Mouse (Mus musculus) midbrain, embryonic 15.5 days (tissue): ENCODE data around the gene Podnl1. TPM values are rescaled to one million over a fixed set of nuclear protein-coding genes. Genes with fewer than 3 reads are reported as not detected.

Source experiments
- ATAC-seq: fragments of 200-750 bp; cut with Nextera tagmentation; replicated peaks from 2 replicates; pipeline ENCODE4 v1.8.0; 2017; ENCODE audit warnings: moderate TSS enrichment
- H3K27ac ChIP-seq: fragments of 300-500 bp; sonication (generic); 2 replicates; pipeline ENCODE4 v1.5.1; 2015; ENCODE audit warnings: mild to moderate bottlenecking, inconsistent platforms
- H3K27me3 ChIP-seq: fragments of 300-500 bp; sonication (generic); replicated peaks from 2 replicates; pipeline ENCODE4 v1.6.1; 2015; ENCODE audit warnings: inconsistent platforms
- H3K36me3 ChIP-seq: fragments of 300-500 bp; sonication (generic); replicated peaks from 2 replicates; pipeline ENCODE4 v1.6.1; 2015; ENCODE audit warnings: inconsistent platforms
- H3K4me1 ChIP-seq: fragments of 300-500 bp; sonication (generic); 2 replicates; pipeline ENCODE4 v1.6.1; 2015; ENCODE audit warnings: inconsistent platforms
- H3K4me2 ChIP-seq: fragments of 300-500 bp; sonication (generic); 2 replicates; pipeline ENCODE4 v1.6.1; 2015; ENCODE audit warnings: inconsistent platforms, mild to moderate bottlenecking, moderate library complexity
- H3K4me3 ChIP-seq: fragments of 300-500 bp; sonication (generic); 2 replicates; pipeline ENCODE4 v1.5.1; 2015; ENCODE audit warnings: mild to moderate bottlenecking, inconsistent platforms
- H3K9ac ChIP-seq: fragments of 300-500 bp; sonication (generic); 2 replicates; pipeline ENCODE4 v1.6.1; 2015; ENCODE audit warnings: mild to moderate bottlenecking, inconsistent platforms
- H3K9me3 ChIP-seq: fragments of 300-500 bp; sonication (generic); 2 replicates; pipeline ENCODE4 v1.6.1; 2016; ENCODE audit warnings: inconsistent platforms
- WGBS: fragments of 180-500 bp; shearing (Covaris S2); methylation state at CpG from one replicate; pipeline ENCODE4 v1.1.7; 2015; ENCODE audit warnings: mixed read lengths; 5-methylcytosine and 5-hydroxymethylcytosine counted together
- polyA plus RNA-seq: library from polyadenylated mRNA; unstranded; fragments of >200 nt; fragmentation: Nextera tagmentation; extraction: Ambion mirVana; gene quantifications from 2 replicates; pipeline ENCODE4 v1.2.1, GENCODE M21; 2015

The Podnl1 gene
- polyA plus RNA-seq, 1 experiment from 2014 or later = 0.68 TPM

DNA sequence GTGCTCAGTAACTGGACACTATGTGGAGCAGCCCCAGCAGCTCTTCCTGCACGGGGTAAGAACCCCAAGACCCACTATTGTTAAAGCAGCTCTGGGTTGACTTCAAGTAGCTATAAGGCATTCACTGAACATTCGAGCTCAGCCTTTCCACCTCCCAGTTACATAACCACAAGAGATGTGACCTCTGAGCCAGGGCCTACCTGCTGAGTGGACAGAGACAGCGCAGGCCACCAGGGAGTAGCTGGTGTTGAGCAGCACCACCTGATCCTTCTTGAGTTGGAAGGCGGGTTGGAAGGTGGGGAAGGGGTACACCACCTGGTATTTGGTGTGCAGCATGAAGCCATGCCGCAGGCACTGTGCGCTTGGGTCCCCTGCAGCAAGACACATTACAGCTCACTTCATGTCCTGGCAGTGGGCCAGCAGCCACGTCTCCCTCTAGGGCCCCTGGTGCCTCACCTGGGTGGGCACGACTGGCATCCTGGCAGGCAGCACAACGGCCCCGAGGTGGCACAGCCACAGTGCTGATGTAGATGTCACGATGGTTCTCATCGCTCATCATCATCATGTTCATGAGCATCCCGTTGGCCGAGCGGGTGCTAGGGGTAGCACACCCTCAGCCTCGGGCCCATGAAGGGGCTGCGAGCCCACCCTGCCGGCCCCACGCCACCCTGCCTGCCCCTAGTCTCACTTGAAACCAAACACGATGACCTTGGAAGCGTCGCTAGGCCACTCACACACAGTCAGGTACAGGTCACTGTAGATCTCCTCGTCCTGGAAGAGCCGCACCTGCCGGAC lies 24.1 kb upstream of the Podnl1 start:
- Histone ChIP-seq H3K4me3 (no peak overlapping the region), H3K4me2 (no peak overlapping the region), H3K9ac (no peak overlapping the region), H3K27me3 (no peaks in the 10 kb centered on the region), H3K9me3 (no peaks in the 10 kb centered on the region), H3K36me3 (peaks cover 12% of the 10 kb centered on the region; the same call in 1 of the 2 replicates), H3K4me1 (peaks cover 29% of the 10 kb centered on the region), H3K27ac (no peak overlapping the region)
- 93% methylated on average over 25 of the region's 25 CpGs for WGBS
- no peak for ATAC-seq

DNA sequence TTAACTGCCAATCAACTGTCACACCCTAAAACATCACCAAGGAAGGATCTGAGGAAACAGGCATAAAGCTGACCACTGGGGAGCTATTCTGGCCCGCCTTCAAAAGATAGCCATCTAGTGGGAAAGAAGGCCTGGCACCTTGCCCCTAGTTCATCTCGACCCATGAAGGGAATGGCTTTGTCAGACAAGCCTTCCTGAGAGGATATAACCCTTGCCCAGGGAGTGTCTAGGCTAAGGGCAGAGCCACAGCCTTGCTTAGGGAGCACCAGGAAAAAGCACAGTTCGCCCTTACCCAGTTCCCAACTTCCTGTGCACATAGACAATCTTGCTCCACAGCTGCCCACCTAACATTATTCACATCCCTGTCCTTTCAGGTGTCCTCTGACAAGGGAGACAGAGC lies 22.2 kb upstream of the Podnl1 start:
- 28% methylated on average over 3 of the region's 3 CpGs for WGBS
- Histone ChIP-seq H3K4me3 (peak overlapping the region; percentile 56), H3K36me3 (peaks cover 6% of the 10 kb centered on the region; the same call in 1 of the 2 replicates), H3K9me3 (no peaks in the 10 kb centered on the region), H3K9ac (peak overlapping the region; percentile 62), H3K4me2 (peak overlapping the region; percentile 67), H3K4me1 (peaks cover 29% of the 10 kb centered on the region), H3K27ac (peak overlapping the region; percentile 93), H3K27me3 (no peaks in the 10 kb centered on the region)
- no peak for ATAC-seq

DNA sequence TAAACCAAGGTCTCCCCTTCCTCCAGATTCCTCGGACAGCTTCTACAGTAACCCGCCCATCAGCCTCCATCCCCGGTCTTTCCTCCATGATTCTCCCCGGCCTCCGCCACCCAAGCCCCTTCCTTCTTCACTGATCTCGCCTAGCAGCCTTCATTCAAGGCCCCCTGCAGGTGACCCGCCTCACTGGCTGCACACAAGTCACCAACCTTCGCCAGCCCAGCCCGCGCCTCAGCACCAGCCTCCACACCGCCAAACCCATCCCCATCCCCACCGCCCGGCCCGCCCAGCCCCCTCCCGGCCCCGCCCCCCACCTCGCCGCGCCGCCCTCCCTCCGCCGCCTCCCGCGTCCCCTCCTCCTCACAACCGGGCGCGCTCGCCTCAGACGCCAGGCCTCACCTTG lies 21.6 kb upstream of the Podnl1 start:
- Histone ChIP-seq H3K9me3 (no peaks in the 10 kb centered on the region), H3K9ac (peak overlapping the region; percentile 62), H3K36me3 (peaks cover 4% of the 10 kb centered on the region; the same call in 1 of the 2 replicates), H3K4me3 (peak overlapping the region; percentile 56), H3K27me3 (no peaks in the 10 kb centered on the region), H3K4me2 (peak overlapping the region; percentile 67), H3K27ac (peak overlapping the region; percentile 93), H3K4me1 (peaks cover 29% of the 10 kb centered on the region)
- under 1% methylated on average over 20 of the region's 29 CpGs for WGBS
- peak; percentile 85 for ATAC-seq

DNA sequence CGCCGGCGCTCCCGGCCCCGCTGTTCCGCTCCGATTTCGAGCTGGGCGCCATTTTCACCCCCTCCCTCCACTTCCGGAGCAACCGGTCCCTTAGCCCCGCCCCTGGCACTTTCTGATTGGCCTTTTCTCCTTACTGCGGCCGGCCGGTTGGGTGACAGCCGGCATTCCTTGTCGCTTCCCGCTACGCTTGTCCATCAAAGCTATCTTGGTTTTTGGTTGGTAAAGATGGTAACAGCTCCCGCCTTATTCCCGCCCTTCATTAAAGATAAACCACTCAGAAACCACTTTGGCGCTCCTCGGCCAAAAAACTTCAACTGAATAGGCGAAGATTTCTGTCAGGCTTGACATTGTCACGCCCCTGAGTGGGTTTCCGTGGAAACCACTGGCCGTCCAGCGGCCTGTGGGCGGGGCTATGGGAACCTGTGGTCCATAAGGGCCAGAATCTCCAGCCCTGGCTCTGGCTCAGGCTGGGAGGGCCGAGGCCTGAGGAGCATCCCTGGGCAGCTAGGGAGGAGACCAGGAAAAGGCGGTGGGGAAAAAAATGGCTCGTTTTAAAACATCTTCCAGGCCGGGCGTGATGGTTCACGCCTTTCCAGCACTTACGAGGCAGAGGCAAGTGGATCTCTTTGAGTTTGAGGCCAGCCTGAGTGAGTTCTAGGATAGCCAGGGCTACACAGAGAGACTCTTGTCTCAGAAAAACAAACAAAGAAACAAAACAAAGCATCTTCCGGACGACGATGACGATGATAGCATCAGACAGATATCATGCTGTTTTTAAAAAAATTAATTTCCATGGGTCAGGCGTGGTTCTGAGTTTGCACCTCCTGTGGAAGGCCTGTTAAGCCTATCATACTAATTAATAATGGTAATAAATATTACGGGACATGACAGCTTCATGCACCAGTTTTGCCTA lies 20.8 kb upstream of the Podnl1 start, which contains the start of gene Dcaf15:
TSS of gene Dcaf15 (minus strand) at position 72 of the 913 bp plus-strand sequence.
- 6% methylated on average over 41 of the region's 42 CpGs for WGBS
- Histone ChIP-seq H3K4me1 (peaks cover 29% of the 10 kb centered on the region), H3K9me3 (no peaks in the 10 kb centered on the region), H3K27me3 (no peaks in the 10 kb centered on the region), H3K36me3 (peaks cover 4% of the 10 kb centered on the region; the same call in 1 of the 2 replicates), H3K9ac (peak within 1 kb of the TSS; percentile 62), H3K27ac (peak within 1 kb of the TSS; percentile 93), H3K4me2 (peak within 1 kb of the TSS; percentile 67), H3K4me3 (peak within 1 kb of the TSS; percentile 56)
- peak; percentile 97 for ATAC-seq

DNA sequence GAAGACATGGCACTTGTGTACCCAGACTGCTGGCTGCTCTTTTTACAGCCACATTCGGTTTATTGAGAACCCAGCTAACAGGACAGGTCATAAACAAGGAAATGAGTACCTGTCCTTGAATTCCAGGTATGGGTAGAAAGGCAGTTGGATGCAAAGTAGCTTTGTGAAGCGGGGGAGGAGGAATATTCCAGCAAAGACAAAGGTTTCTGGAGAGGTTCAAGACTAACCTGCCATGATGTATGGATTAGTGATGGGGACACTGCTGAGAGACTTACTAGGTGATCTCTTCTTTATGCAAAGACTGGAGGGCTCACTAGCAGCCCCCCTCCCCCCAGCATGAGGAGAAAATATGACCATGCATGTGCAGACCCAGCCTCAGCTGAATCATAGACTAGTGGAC lies 20.1 kb upstream of the Podnl1 start:
- Histone ChIP-seq H3K27me3 (no peaks in the 10 kb centered on the region), H3K4me1 (peaks cover 29% of the 10 kb centered on the region), H3K4me3 (no peak overlapping the region), H3K9ac (no peak overlapping the region), H3K27ac (peak overlapping the region; percentile 79; the same call in 1 of the 2 replicates), H3K36me3 (peaks cover 4% of the 10 kb centered on the region; the same call in 1 of the 2 replicates), H3K9me3 (no peaks in the 10 kb centered on the region), H3K4me2 (no peak overlapping the region)
- no peak for ATAC-seq
- WGBS = 85% methylated on average over 2 of the region's 2 CpGs

DNA sequence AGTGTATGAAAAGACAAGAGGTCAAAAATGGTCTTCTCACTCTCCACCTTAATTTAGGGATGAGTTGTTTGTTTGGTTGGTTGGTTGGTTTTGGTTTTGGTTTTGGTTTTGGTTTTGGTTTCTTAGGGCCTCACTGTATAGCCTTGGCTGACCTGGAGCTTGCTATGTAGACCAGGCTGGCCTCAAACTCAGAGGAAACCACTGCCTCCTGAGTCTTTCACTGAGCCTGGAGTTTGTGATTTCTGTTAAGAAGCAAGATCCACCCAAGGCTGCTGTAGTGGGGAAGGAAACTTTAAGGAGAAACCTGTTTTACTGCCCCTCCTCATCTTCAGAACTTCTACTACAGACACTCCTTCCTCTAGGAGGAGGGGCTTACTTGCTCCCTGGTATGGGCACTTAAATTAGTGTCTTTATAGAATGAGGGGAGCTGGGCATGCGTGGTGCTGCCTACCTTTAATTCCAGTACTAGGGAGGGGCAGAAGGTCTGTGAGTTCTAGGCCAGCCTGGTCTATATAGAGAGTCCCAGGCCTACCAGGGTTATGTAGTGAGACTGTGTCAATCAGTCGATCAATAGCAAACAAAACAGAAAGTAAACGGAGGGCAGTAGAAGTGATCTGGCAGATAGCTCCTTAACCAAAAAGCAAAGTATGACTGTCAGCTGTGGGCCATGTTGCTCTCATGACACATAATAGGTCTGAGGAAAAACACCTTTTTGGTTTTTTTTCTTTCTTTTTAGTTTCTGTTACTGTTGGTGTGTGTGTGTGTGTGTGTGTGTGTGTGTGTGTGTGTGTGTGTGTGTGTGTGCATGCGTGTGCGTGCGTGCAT lies 19.4 kb upstream of the Podnl1 start:
- Histone ChIP-seq H3K9me3 (no peaks in the 10 kb centered on the region), H3K36me3 (peaks cover 4% of the 10 kb centered on the region; the same call in 1 of the 2 replicates), H3K9ac (no peak overlapping the region), H3K4me3 (no peak overlapping the region), H3K4me1 (peaks cover 25% of the 10 kb centered on the region), H3K4me2 (no peak overlapping the region), H3K27me3 (no peaks in the 10 kb centered on the region), H3K27ac (no peak overlapping the region)
- ATAC-seq = no peak
- 96% methylated on average over 6 of the region's 6 CpGs for WGBS

DNA sequence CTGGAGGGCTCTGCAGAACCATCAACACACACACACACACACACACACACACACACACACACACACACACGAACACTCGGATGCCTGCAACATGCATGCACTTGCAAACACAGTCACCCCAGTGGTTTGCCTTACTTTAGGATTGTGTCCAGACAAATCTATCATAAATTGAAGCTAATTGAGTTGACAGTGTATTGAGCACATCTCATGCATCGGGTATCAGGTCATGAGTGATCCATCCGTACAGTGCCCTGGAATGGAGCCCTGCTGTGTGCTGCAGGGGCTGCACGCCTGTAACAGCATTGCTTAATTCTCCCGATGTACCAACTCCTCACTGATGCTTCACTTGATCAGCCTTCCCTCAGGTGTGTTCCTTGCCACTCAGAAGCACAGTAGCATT lies 10.1 kb upstream of the Podnl1 start:
- Histone ChIP-seq H3K27me3 (no peaks in the 10 kb centered on the region), H3K4me3 (no peak overlapping the region), H3K27ac (no peak overlapping the region), H3K9me3 (no peaks in the 10 kb centered on the region), H3K36me3 (no peaks in the 10 kb centered on the region), H3K4me1 (no peaks in the 10 kb centered on the region), H3K9ac (no peak overlapping the region), H3K4me2 (no peak overlapping the region)
- no peak for ATAC-seq
- 78% methylated on average over 6 of the region's 6 CpGs for WGBS

DNA sequence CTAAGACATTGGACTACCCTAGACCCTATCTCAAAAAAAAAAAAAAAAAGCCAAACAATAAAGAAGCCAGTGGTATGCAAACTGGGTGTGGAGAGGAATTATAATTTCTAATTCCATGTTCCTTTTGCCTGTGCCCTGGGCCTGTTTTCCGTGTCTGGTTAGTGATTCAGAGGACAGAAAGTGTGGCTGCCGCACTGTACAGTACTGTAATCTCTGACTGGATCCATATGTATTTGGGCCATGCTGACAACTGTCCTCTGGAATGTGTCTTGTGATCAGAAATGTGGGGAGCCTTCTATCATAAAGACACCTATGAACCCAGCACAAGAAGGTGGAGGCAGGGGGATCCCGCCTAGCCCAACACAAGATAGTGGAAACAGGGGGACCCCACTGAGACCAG lies 3.6 kb upstream of the Podnl1 start:
- no peak overlapping the region for H3K4me3 ChIP-seq
- ATAC-seq = no peak
- 83% methylated on average over 3 of the region's 3 CpGs for WGBS
- H3K27me3 ChIP-seq = no peaks in the 10 kb centered on the region
- H3K4me1 ChIP-seq = no peaks in the 10 kb centered on the region
- H3K27ac ChIP-seq = no peak overlapping the region
- no peak overlapping the region for H3K9ac ChIP-seq
- no peaks in the 10 kb centered on the region for H3K9me3 ChIP-seq
- no peak overlapping the region for H3K4me2 ChIP-seq
- no peaks in the 10 kb centered on the region for H3K36me3 ChIP-seq

DNA sequence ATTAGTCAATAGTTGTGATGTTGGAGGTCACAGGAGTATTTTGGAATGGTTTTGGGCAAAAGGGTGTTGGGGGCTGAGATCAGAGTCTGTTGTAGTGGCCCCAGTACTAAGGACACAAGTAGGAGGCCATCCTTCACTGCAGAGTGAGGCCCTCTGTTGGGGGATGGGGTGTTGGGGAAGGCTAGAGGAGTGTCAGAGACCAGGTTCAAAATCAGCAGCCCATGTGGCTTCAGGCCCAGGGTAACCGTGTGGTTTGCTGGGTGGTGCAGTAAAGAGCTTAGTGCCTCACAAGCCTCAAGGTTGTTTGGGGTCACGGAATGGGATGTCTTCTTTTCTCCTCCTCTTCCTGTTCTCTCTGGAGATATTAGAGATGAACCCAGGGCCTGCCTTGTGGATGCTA lies 953 bp downstream of the Podnl1 start:
- no peaks in the 10 kb centered on the region for H3K9me3 ChIP-seq
- no peak overlapping the region for H3K4me3 ChIP-seq
- H3K4me1 ChIP-seq = peaks cover 5% of the 10 kb centered on the region; the same call in 1 of the 2 replicates
- WGBS = 66% methylated on average over 2 of the region's 2 CpGs
- ATAC-seq = no peak
- H3K36me3 ChIP-seq = 0 out of 2 replicates have a peak, but pooled peaks cover 1% of the 10 kb centered on the region
- H3K4me2 ChIP-seq = no peak overlapping the region
- no peak overlapping the region for H3K9ac ChIP-seq
- no peaks in the 10 kb centered on the region for H3K27me3 ChIP-seq
- H3K27ac ChIP-seq = no peak overlapping the region

DNA sequence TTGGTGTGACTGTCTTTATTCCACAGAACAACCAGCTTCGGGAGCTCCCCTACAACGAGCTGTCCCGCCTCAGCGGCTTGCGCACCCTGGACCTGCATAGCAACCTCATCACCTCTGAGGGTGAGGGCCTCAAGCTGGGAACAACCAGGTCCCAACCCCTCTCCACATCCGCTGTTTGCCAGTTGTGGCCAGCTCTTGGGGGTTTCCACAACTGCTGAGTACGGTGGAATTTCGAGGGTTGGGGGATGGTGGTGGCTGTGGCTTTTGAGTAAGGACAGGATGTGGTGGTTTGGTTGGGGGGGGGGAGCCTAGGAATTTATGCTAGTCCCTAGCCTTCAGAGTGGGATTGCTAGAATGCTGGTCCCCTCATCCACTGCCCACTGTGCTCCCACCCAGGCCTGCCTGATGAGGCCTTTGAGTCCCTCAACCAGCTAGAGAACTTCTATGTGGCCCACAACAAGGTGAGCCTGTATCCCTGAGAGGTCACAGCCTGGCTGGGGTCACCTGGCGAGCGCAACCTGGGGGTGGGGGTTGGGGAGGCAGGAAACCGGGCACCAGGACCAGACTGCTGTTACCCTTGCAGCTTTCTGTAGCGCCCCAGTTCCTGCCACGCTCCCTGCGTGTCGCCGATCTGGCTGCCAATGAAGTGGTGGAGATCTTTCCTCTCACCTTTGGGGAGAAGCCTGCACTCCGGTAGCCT lies 1.6 kb downstream of the Podnl1 start:
- Histone ChIP-seq H3K9me3 (no peaks in the 10 kb centered on the region), H3K27me3 (no peaks in the 10 kb centered on the region), H3K4me1 (peaks cover 5% of the 10 kb centered on the region; the same call in 1 of the 2 replicates), H3K4me3 (no peak overlapping the region), H3K4me2 (no peak overlapping the region), H3K27ac (no peak overlapping the region), H3K9ac (no peak overlapping the region), H3K36me3 (0 out of 2 replicates have a peak, but pooled peaks cover 7% of the 10 kb centered on the region)
- WGBS = 75% methylated on average over 17 of the region's 17 CpGs
- no peak for ATAC-seq

DNA sequence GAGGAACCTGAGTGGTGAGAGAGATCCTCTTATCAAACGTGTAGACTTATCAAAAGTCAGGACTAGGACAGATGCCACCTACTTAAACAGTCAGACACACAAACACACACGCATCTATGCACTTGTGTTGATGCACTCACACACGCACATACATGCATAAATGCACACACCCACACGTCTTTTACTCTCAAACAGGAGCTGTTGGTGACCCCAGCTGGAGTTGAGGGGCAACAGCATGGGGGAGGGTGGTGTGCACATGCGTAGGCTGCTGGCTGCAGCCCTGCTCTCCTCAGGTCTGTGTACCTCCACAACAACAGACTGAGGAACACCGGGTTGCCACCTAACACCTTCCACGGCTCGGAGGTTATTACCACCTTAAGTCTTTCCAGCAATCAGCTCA lies 2.5 kb downstream of the Podnl1 start:
- Histone ChIP-seq H3K4me1 (peaks cover 5% of the 10 kb centered on the region; the same call in 1 of the 2 replicates), H3K36me3 (peaks cover 15% of the 10 kb centered on the region), H3K27ac (no peak overlapping the region), H3K9ac (no peak overlapping the region), H3K4me2 (no peak overlapping the region), H3K4me3 (no peak overlapping the region), H3K9me3 (no peaks in the 10 kb centered on the region), H3K27me3 (no peaks in the 10 kb centered on the region)
- WGBS = 69% methylated on average over 8 of the region's 8 CpGs
- ATAC-seq = no peak
